Mouse (Mus musculus) embryonic facial prominence, embryonic 10.5 days (tissue): ENCODE measurements at regions not wholly inside any gene's neighbourhood (a gene's known extent, or its start where the extent isn't known, plus 50 kb on each side); places are given as distances from the start of the nearest gene placed in this dataset.

Source experiments
- DNase-seq: peaks from one replicate; pipeline ENCODE4 v3.0.0-alpha.2; 2017; ENCODE audit warnings: low spot score
- H3K27ac ChIP-seq: fragments of 300-500 bp; sonication (generic); replicated peaks from 2 replicates; pipeline ENCODE4 v1.5.1; 2016; ENCODE audit warnings: mild to moderate bottlenecking
- H3K27me3 ChIP-seq: fragments of 300-500 bp; sonication (generic); replicated peaks from 2 replicates; pipeline ENCODE4 v1.6.1; 2016; ENCODE audit warnings: low read depth, mild to moderate bottlenecking; ENCODE audit not compliant: poor library complexity, severe bottlenecking
- H3K36me3 ChIP-seq: fragments of 300-500 bp; sonication (generic); replicated peaks from 2 replicates; pipeline ENCODE4 v1.6.1; 2016; ENCODE audit warnings: mild to moderate bottlenecking, moderate library complexity
- H3K4me1 ChIP-seq: fragments of 300-500 bp; sonication (generic); 2 replicates; pipeline ENCODE4 v1.6.1; 2016
- H3K4me3 ChIP-seq: fragments of 300-500 bp; sonication (generic); 2 replicates; pipeline ENCODE4 v1.5.1; 2016; ENCODE audit warnings: mild to moderate bottlenecking, moderate library complexity
- H3K9me3 ChIP-seq: fragments of 300-500 bp; sonication (generic); 2 replicates; pipeline ENCODE4 v1.6.1; 2016; ENCODE audit warnings: mild to moderate bottlenecking
- WGBS: fragments of 180-500 bp; shearing (Covaris S2); methylation state at CpG from one replicate; pipeline ENCODE4 v1.1.7; 2016; 5-methylcytosine and 5-hydroxymethylcytosine counted together

DNA sequence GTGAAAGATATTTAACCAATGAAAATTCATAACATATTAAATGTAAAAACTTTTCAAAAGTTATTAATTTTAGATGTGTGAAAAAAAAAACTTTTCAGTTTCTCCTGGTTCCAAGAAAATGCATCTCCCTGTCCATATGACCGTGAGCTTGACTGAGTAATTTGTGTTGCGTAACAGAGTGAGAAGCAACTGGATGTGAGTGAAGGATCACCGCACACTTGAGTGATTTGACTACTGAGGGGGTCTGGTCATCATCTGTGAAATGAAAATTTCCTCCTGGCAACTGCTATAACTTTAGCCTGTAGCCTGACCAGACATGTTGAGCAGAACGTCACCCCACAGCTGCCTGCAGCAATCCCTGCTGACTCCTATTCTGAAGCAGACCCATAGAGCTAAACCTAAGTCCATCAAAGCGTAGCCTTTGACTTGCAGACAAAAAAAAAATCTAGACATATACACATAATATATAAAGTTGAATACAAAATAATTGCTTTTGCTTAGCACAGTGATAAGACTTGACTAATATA is 461.2 kb downstream of the Brinp3 start:
- no peak for DNase-seq
- WGBS, result 90% methylated on average over 5 of the region's 5 CpGs
- no peaks in the 10 kb centered on the region for H3K27me3 ChIP-seq

DNA sequence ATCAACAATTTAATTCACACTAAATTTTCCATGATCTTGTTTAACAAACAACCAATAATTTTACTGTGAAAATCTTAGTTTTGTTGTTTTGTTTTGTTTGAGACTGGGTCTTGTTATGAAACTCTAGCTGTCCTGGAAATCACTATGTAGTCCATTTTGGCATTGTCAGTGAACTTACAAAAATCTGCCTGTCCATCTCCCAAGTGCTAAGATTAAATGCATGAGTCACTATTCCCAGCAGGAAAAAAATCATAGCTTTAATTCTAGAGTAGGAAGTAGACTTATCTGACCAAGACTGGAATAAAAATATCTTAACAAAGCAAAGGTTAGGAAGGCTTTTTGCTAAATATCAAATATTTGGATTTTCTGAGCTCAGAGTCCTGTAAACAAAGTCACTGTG is 461.8 kb downstream of the Brinp3 start:
- no peaks in the 10 kb centered on the region for H3K4me1 ChIP-seq
- no peaks in the 10 kb centered on the region for H3K36me3 ChIP-seq
- H3K4me3 ChIP-seq, result no peak overlapping the region
- no peak for DNase-seq
- no peaks in the 10 kb centered on the region for H3K9me3 ChIP-seq
- H3K27me3 ChIP-seq, result no peaks in the 10 kb centered on the region
- no peak overlapping the region for H3K27ac ChIP-seq

More for the DNA sequence above, 461.2 kb downstream of the Brinp3 start:
- no peak overlapping the region for H3K27ac ChIP-seq
- no peaks in the 10 kb centered on the region for H3K4me1 ChIP-seq
- no peak overlapping the region for H3K4me3 ChIP-seq
- no peaks in the 10 kb centered on the region for H3K36me3 ChIP-seq
- H3K9me3 ChIP-seq, result no peaks in the 10 kb centered on the region

DNA sequence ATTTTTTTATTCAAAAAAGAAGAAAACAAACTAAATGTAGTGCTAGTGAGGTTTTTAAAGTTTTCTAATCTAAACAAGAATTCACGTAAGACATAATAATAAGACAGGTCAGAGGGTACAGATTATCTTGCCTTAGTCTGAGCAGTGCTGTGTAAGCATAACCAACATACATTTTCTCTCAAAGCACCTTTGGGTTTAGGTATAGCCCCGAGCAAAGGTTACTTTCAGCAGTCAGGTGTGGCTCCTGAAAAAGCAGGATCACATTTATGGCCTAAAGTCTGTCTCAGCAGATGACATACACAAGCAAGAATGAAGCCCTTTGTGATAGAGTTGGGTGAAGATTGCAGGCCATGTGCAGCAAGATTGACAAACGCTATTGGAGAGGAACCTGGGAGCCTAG is 465.9 kb downstream of the Brinp3 start:
- Histone ChIP-seq H3K4me3 (no peak overlapping the region), H3K27me3 (no peaks in the 10 kb centered on the region), H3K9me3 (no peaks in the 10 kb centered on the region), H3K36me3 (no peaks in the 10 kb centered on the region), H3K27ac (no peak overlapping the region), H3K4me1 (no peaks in the 10 kb centered on the region)
- WGBS, result 84% methylated on average over 3 of the region's 3 CpGs
- DNase-seq, result no peak

DNA sequence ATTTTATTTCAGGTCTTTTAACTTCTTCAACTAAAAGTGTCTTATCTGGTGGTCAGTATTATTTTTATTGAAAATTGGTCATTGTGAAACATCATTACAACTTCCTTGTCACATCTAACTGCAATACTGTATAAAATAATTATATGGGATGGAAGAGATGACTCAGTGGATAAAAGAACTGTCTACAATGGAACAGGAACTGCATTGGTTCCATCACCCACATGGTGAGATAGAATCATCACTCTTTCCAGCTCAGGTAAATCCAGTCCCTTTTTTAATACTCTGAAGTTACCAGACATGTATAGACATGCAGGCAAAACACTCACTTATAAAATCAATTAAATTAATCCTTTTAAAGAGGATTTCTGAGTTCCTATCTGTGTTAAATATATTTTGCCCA is 473.0 kb downstream of the Brinp3 start:
- H3K4me1 ChIP-seq, result no peaks in the 10 kb centered on the region
- H3K4me3 ChIP-seq, result no peak overlapping the region
- H3K27me3 ChIP-seq, result no peaks in the 10 kb centered on the region
- no peak overlapping the region for H3K27ac ChIP-seq
- no peak for DNase-seq
- H3K9me3 ChIP-seq, result no peaks in the 10 kb centered on the region
- H3K36me3 ChIP-seq, result no peaks in the 10 kb centered on the region

DNA sequence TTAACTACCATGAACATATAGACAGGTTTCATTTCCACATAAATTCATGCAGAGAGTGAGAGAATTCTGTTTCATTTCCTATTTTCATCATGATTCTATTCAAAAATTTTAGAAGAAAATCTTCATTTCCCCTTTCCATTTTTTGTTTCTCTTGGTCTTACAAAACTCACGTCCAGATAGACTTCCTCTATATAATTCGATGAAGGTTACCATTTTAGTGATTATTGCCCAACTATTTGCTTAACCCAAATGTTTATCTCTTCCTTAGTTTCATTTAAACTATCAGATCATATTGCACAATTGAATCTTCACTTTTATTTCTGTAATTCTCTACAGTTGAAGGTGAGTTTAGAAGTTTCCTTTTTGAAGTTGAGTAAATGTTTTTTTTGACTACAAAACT is 473.4 kb downstream of the Brinp3 start:
- Histone ChIP-seq H3K27me3 (no peaks in the 10 kb centered on the region), H3K9me3 (no peaks in the 10 kb centered on the region), H3K4me1 (no peaks in the 10 kb centered on the region), H3K36me3 (no peaks in the 10 kb centered on the region), H3K27ac (no peak overlapping the region), H3K4me3 (no peak overlapping the region)
- WGBS, result 85% methylated on average over 2 of the region's 2 CpGs
- no peak for DNase-seq

DNA sequence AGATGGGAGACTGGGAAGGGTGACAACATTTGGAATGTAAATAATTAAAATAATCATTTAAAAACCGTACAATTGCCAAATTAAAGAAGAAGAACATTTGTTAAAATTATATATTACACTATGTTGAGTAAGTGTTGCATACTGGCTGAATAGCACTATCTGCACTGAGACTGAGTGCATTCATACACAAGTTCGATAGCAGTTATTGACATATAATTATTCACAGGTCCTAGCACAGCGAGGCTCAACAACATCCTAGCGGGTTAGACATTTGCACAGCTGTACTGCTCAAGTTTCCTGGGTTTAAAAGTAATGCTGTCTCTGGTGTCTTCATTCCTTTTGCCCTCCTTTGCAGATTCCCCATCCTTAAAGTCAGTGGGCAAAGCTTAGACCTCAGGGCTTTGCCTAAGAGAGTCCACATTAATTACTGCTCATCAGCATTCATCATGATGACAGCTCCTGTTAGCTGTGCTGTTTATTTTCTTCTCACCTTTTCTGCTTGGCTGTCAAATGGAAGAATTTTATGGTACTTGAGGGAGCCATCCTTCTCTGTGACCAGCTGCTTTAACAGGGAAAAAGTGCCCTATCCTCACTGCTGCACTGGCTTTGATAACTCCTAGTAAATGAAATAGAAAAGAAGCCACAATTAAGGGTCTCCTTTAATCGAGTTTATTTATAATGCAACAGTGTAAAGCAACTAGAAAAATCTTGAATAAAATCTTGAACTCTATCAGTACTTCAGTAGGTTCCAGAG is 489.1 kb downstream of the Brinp3 start:
- Histone ChIP-seq H3K4me3 (no peak overlapping the region), H3K36me3 (no peaks in the 10 kb centered on the region), H3K27ac (no peak overlapping the region), H3K4me1 (no peaks in the 10 kb centered on the region), H3K9me3 (no peaks in the 10 kb centered on the region), H3K27me3 (no peaks in the 10 kb centered on the region)
- WGBS, result 80% methylated on average over 5 of the region's 5 CpGs
- DNase-seq, result no peak

DNA sequence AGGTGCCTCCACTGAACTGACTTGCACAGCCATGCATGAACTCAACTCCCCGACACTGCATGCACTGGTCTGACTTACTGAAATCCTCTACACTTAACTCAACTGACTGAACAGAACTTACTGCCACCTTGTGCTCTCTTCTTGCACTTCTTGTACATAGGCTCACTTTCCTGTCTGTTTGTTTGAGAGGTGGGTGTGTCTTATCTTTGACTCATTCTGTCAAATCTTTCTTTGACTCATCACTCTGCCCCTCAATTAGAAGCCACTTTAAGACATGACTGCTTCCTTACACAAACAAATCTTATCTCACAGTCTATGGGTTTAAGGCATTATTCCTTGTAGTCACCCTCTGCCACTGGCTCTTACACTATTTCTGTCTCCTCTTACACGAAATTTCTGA is 505.5 kb downstream of the Brinp3 start:
- H3K4me1 ChIP-seq, result no peaks in the 10 kb centered on the region
- no peak for DNase-seq
- H3K27me3 ChIP-seq, result no peaks in the 10 kb centered on the region
- H3K36me3 ChIP-seq, result no peaks in the 10 kb centered on the region
- H3K9me3 ChIP-seq, result no peaks in the 10 kb centered on the region
- WGBS, result 63% methylated on average over 2 of the region's 2 CpGs
- no peak overlapping the region for H3K27ac ChIP-seq
- no peak overlapping the region for H3K4me3 ChIP-seq

DNA sequence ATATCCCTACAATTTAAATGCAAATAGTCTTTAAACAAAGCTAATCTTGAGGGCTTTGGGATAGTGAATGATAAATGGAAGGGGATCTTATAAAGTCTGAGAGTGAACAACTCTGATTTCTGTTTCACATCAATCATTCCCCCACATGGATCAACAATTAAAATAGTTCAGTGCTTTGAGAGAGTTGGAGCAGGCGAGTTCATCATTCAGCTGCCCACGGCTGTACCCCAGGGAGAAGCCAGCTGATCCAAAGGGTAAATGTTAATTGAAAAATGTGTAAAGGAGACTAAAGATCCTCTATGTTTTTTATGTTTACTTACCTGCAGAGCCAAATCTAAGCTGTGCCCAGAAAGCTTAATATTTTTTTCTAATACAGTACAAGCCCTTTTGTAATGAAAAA is 553.2 kb downstream of the Brinp3 start:
- Histone ChIP-seq H3K27ac (no peak overlapping the region), H3K27me3 (no peaks in the 10 kb centered on the region), H3K4me3 (no peak overlapping the region), H3K4me1 (no peaks in the 10 kb centered on the region), H3K9me3 (no peaks in the 10 kb centered on the region), H3K36me3 (no peaks in the 10 kb centered on the region)
- DNase-seq, result peak; percentile 11
- WGBS, result 40% methylated on average over 2 of the region's 2 CpGs

DNA sequence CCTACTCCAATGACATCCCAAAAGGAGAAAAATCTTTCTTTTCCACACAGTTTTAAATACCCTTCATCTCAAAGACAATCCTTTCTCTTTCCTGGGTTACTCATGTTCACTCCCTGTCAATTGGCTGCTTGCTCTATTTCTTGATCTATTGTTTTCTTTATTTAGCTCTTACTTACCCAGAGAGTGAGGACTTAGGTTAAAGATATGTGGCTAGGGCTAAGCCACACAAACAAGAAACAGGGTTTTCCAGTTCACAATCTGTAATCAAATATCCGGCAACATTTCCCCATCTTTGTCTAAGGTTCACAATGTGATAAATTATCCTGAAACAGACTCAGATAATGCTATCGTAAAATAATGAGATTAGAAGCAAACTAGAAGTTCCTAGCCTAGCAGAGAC is 563.9 kb downstream of the Brinp3 start:
- Histone ChIP-seq H3K4me1 (no peaks in the 10 kb centered on the region), H3K27ac (no peak overlapping the region), H3K9me3 (no peaks in the 10 kb centered on the region), H3K4me3 (no peak overlapping the region), H3K27me3 (no peaks in the 10 kb centered on the region), H3K36me3 (no peaks in the 10 kb centered on the region)
- no peak for DNase-seq
- WGBS, result 67% methylated on average over 2 of the region's 2 CpGs

DNA sequence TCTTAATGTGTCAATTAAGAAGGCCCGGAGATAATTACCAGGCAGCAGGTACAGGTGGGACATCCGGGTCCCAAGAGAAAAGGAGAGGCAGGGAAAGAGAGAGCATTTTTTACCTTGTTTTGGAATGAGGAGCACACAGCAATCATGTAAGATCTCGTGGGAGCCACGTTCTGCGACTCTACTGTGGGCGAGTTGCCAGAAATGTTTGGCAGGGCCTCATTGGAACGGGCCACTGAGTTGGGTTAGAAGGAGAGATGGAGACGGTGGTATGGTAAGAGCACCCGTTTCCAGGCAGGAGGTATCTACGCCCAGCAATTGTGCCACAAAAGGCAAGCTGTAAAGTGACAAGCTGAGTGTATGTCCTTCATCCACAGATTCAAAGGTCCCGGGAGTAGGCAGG is 579.6 kb downstream of the Brinp3 start:
- no peaks in the 10 kb centered on the region for H3K36me3 ChIP-seq

DNA sequence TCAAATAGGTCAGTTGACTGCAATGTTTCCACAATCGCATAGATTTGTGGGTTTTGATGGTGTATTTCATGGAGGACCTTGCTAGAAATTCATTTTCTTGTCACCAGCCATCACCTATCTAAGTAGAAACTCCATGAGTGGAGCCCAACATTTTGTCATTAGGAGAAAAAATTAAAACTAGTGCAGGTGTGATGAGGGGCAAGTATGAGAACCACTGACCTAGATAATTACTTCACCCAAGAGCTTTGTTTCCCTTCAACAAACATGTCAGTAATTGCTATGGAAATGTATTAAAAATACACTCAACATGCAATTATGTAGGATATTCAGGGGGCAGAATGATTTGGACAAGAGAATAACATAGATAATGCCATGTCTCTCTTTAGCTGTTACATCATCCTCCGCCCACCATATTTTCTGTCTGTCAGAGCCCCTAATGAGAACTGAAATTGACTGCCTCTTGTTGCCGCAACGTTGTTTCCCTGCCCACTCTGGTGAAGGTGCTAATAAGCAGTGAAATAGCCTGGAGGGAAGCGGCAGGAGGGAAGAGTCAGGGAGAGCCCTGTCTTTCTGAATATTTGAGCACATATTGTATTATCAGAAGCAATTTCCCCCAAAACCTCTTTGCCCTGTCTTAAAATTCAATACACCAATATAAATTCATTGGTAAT is 589.7 kb downstream of the Brinp3 start:
- Histone ChIP-seq H3K27me3 (no peaks in the 10 kb centered on the region), H3K4me3 (no peak overlapping the region), H3K27ac (no peak overlapping the region), H3K36me3 (no peaks in the 10 kb centered on the region), H3K9me3 (no peaks in the 10 kb centered on the region), H3K4me1 (no peaks in the 10 kb centered on the region)
- 56% methylated on average over 5 of the region's 5 CpGs for WGBS
- DNase-seq, result no peak

More for the DNA sequence above, 579.6 kb downstream of the Brinp3 start:
- no peaks in the 10 kb centered on the region for H3K4me1 ChIP-seq
- H3K27ac ChIP-seq, result no peak overlapping the region
- 88% methylated on average over 11 of the region's 11 CpGs for WGBS
- no peaks in the 10 kb centered on the region for H3K27me3 ChIP-seq
- H3K4me3 ChIP-seq, result no peak overlapping the region
- DNase-seq, result no peak
- no peaks in the 10 kb centered on the region for H3K9me3 ChIP-seq

DNA sequence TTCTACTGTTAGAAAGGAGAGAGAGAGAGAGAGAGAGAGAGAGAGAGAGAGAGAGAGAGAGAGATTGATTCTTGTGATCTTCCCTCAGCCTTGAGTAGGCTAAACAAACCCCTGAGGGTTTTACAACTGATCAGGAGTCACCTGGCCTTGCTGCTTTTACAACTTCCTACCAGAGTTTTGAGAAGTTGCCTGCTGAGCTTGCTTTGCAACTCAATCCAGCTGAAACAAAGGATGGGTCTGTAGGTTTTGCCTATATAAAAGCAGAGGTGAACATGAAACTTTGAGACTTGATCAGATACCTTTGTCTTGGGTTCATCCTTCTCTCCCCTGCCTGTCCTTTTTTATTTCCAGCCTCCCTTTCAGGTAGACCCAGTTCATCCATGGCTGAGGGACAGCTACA is 631.0 kb downstream of the Brinp3 start:
- Histone ChIP-seq H3K4me1 (no peaks in the 10 kb centered on the region), H3K27ac (no peak overlapping the region), H3K27me3 (no peaks in the 10 kb centered on the region), H3K36me3 (no peaks in the 10 kb centered on the region), H3K4me3 (no peak overlapping the region), H3K9me3 (no peaks in the 10 kb centered on the region)
- DNase-seq, result no peak

DNA sequence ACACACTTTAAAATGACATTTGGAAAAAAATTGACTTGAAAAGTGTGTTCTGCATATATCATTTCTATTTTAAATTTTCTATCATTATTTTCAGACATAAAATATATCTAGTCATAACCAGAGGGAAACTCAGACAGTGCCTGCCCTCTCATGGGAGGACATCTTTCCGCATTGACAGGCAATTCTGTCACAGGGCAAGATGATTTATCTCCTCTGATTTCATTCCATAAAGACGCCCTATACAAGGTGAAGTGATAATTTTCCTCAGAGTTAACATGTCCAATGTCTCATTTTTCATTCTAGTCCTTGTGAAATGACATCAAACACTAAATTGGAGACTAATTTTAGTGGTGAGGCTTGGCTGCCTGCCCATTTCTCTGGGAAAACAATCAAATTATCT is 643.6 kb downstream of the Brinp3 start:
- Histone ChIP-seq H3K27ac (no peak overlapping the region), H3K27me3 (no peaks in the 10 kb centered on the region), H3K4me3 (no peak overlapping the region), H3K9me3 (no peaks in the 10 kb centered on the region), H3K4me1 (no peaks in the 10 kb centered on the region), H3K36me3 (no peaks in the 10 kb centered on the region)
- 89% methylated on average over 2 of the region's 2 CpGs for WGBS
- no peak for DNase-seq
